Mouse (Mus musculus): ENCODE measurements at regions not wholly inside any gene's neighbourhood (a gene's known extent, or its start where the extent isn't known, plus 50 kb on each side); places are given as distances from the start of the nearest gene placed in this dataset.

DNA sequence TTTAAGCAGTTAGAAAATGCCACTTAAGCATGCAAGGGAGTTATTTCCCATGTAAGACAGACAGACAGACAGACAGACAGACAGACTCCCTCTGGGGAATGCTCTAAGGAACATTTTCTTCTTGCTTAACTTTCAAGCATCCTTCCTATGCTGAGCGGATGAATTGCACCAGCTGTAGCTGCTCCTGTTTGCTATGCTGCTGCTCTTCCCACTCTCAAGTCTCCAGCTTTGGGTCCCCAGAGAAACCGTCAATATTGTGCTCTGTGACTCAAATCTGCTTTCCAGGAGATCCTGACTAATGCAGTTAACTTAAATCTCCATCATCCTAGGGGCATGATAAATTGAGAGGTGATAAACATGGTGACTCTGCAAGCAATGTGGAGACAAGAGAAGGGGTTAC, 918.5 kb downstream of the Defb40 start:
- H3K9me3 ChIP-seq (replicated peaks; ENCODE audit: insufficient read depth, low read length) = no peaks in the 10 kb centered on the region
- TF ChIP-seq USF2 (IDR thresholded peaks at IDR 0.05; ENCODE audit: borderline replicate concordance in 1 of 2, insufficient read depth in 1 of 2, low read depth in 1 of 2, low read length in 2 of 2) = no peak
- no peak for TF ChIP-seq RAD21 (IDR thresholded peaks at IDR 0.05; ENCODE audit: low read depth, low read length)
- no peak for TF ChIP-seq ZKSCAN1 (IDR thresholded peaks at IDR 0.05; ENCODE audit: low read depth, low read length)
- TF ChIP-seq MAZ (IDR thresholded peaks at IDR 0.05; ENCODE audit: low read depth, low read length) = no peak
- TF ChIP-seq MYC (IDR thresholded peaks at IDR 0.05; ENCODE audit: low read depth, low read length) = no peak
- no peak for TF ChIP-seq HCFC1 (IDR thresholded peaks at IDR 0.05; ENCODE audit: low read depth, low read length)
- TF ChIP-seq ZC3H11A (IDR thresholded peaks at IDR 0.05; ENCODE audit: low read depth, low read length) = no peak
- TF ChIP-seq TBP (IDR thresholded peaks at IDR 0.05; ENCODE audit: low read depth, low read length) = no peak
- no peak for TF ChIP-seq UBTF (IDR thresholded peaks at IDR 0.05; ENCODE audit: borderline replicate concordance, insufficient read depth, low read depth, low read length)
- TF ChIP-seq SMC3 (IDR thresholded peaks at IDR 0.05; ENCODE audit: low read depth, low read length) = no peak
- TF ChIP-seq MAX (IDR thresholded peaks at IDR 0.05; ENCODE audit: low read length) = no peak
- TF ChIP-seq USF1 (IDR thresholded peaks at IDR 0.05; ENCODE audit: low read depth, low read length) = no peak
- TF ChIP-seq POLR2AphosphoS5 (IDR thresholded peaks at IDR 0.05; ENCODE audit: borderline replicate concordance, low read depth, low read length) = no peak
- no peak for TF ChIP-seq ELF1 (IDR thresholded peaks at IDR 0.05; ENCODE audit: low read depth, low read length)
- no peak for TF ChIP-seq MXI1 (IDR thresholded peaks at IDR 0.05; ENCODE audit: low read depth, low read length)
- no peak for TF ChIP-seq CHD1 (IDR thresholded peaks at IDR 0.05; ENCODE audit: low read depth, low read length)
- no peak for TF ChIP-seq RCOR1 (IDR thresholded peaks at IDR 0.05; ENCODE audit: low read depth, low read length)
- no peak for TF ChIP-seq TCF12 (IDR thresholded peaks at IDR 0.05; ENCODE audit: low read depth, low read length)
- H3K79me2 ChIP-seq (ENCODE audit: control insufficient read depth, insufficient read depth, low read length, poor library complexity) = no peaks in the 10 kb centered on the region
- no peak for DNase-seq (ENCODE audit: low read depth, low spot score)
- H3K27me3 ChIP-seq (ENCODE audit: control insufficient read depth in 1 of 2, insufficient read depth in 2 of 2, low read length in 2 of 2) = no peaks in the 10 kb centered on the region; a peak in 1 of 4 replicates
- no peak overlapping the region for H3K4me3 ChIP-seq (ENCODE audit: control insufficient read depth in 1 of 2, insufficient read depth in 1 of 2, low read depth in 2 of 2, low read length in 2 of 2)
- no peak overlapping the region for H3K27ac ChIP-seq (ENCODE audit: control insufficient read depth, low read depth, low read length)
- no peak overlapping the region for H3K9ac ChIP-seq (ENCODE audit: control insufficient read depth, low read depth, low read length, poor library complexity, severe bottlenecking)
- H3K36me3 ChIP-seq (ENCODE audit: control insufficient read depth in 1 of 2, insufficient read depth in 2 of 2, low read length in 2 of 2) = no peaks in the 10 kb centered on the region
- H3K4me1 ChIP-seq (ENCODE audit: control insufficient read depth in 1 of 2, insufficient read depth in 2 of 2, low read length in 2 of 2) = no peaks in the 10 kb centered on the region

DNA sequence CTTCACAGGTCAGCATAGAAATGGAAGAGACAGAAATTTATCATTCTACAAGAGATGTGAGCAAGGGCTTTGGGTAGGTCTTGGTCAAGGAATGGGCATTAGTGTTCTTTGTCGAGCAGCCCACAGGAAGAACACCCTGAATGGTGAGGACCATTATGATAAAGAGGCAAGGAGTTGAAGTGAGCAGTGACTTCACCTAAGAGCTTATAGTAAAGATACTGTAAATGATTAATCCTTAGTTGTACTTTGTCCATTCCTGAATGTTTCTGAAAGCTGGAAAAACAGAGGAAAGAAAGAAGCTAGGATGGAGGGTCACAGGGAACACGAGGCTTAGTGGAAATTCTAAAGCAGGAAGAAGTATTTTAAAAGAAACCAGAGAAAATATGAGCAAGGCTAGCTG, 956.9 kb downstream of the Defb40 start:
- H3K36me3 ChIP-seq (ENCODE audit: control insufficient read depth in 1 of 2, insufficient read depth in 2 of 2, low read length in 2 of 2) = no peaks in the 10 kb centered on the region

More for the DNA sequence above, 956.9 kb downstream of the Defb40 start:
- no peaks in the 10 kb centered on the region for H3K27me3 ChIP-seq (ENCODE audit: control insufficient read depth in 1 of 2, insufficient read depth in 2 of 2, low read length in 2 of 2)
- no peaks in the 10 kb centered on the region for H3K79me2 ChIP-seq (ENCODE audit: control insufficient read depth, insufficient read depth, low read length, poor library complexity)
- H3K4me3 ChIP-seq (ENCODE audit: control insufficient read depth in 1 of 2, insufficient read depth in 1 of 2, low read depth in 2 of 2, low read length in 2 of 2) = no peak overlapping the region
- no peak for TF ChIP-seq ZKSCAN1 (IDR thresholded peaks at IDR 0.05; ENCODE audit: low read depth, low read length)
- TF ChIP-seq TAL1 (IDR thresholded peaks at IDR 0.05; ENCODE audit: low read length) = no peak
- no peak for TF ChIP-seq POLR2AphosphoS5 (IDR thresholded peaks at IDR 0.05; ENCODE audit: borderline replicate concordance, low read depth, low read length)
- TF ChIP-seq CHD2 (IDR thresholded peaks at IDR 0.05; ENCODE audit: low read length) = no peak
- no peak overlapping the region for H3K9ac ChIP-seq (ENCODE audit: control insufficient read depth, low read depth, low read length, poor library complexity, severe bottlenecking)
- H3K4me1 ChIP-seq (ENCODE audit: control insufficient read depth in 1 of 2, insufficient read depth in 2 of 2, low read length in 2 of 2) = no peaks in the 10 kb centered on the region
- DNase-seq (ENCODE audit: low read depth, low spot score) = no peak
- H3K27ac ChIP-seq (ENCODE audit: control insufficient read depth, low read depth, low read length) = no peak overlapping the region
- H3K9me3 ChIP-seq (replicated peaks; ENCODE audit: insufficient read depth, low read length) = no peaks in the 10 kb centered on the region
